In the genomic region with DNA sequence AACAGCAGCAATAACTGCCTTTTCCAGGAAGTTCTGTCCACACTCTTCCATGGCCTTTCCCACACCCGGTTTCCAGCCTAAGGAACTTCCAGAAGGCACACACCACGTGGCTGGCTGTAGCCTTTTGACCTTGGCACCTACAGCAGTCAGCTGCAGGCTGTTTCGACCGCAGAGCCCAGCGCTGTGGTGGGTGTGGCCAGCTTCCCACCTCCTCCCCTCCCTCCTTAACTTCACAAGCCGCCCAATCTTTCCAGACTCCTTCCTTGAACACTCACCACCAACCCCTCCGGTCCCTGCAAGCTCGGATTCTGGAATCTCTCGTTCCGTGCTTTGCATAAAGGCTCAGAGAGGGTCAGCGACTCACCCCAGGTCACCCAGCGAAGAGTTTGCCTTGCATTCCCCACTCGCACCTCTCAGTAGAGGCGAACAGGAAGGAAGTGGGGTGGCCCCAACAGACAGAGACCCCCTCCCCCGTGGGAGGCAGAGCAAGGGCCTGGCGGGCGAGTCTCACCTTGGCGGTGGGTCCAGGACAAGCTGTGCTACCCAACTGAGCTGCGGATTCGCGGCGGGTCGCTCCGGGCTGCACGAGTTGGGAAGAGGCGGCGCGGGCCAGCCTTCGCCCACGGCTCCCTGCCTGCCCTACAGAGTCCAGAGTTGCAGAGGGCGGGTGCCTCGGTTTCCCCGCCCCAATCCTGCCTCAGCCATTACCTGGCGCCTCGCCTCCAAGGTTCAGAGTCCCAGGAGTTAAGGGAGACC, we compare ENCODE assay signal across 9 mouse cellular contexts. TPM values are rescaled to one million over a fixed set of nuclear protein-coding genes. Genes with fewer than 3 reads are reported as not detected.
DNase-seq lines count a peak whose midpoint lies in the region; ATAC-seq lines count a peak whose summit lies in the region.
"Had no signal": no experiment of that assay in that cellular context is flagged by ENCODE, and none has a peak within 500 bp of the region (broad histone marks: within the 10 kb centered on the region; RNA-seq: fewer than 3 reads in every experiment).

No protein-coding gene starts in this region.

- H3K27ac ChIP-seq in hindbrain, embryonic 11.5 days (ENCODE audit: low read depth, low read length): no peak overlapping the region
- H3K27ac ChIP-seq in limb, embryonic 12.5 days: no peak overlapping the region
- no peak overlapping the region for H3K27ac ChIP-seq in midbrain, embryonic 12.5 days (replicated peaks)
- peak overlapping the region; percentile 79 for H3K27ac ChIP-seq in stomach, embryonic 16.5 days (ENCODE audit: low read length)
- H3K27ac ChIP-seq: macrophage had no signal

- whole genome bisulfite sequencing in hindbrain, embryonic 11.5 days: 1% methylated on average over 35 of the region's 35 CpGs
- 2% methylated on average over 35 of the region's 35 CpGs for WGBS in limb, embryonic 12.5 days
- WGBS in midbrain, embryonic 12.5 days: 3% methylated on average over 35 of the region's 35 CpGs
- 1% methylated on average over 34 of the region's 35 CpGs for WGBS in stomach, embryonic 16.5 days

- no peak for ATAC-seq in hindbrain, embryonic 11.5 days (ENCODE audit: low FRiP score)
- ATAC-seq in limb, embryonic 12.5 days (ENCODE audit: insufficient number of reproducible peaks, insufficient read depth, low FRiP score, low TSS enrichment, low read depth): 0 out of 2 replicates have a peak, but pooled peaks have one; percentile 40
- ATAC-seq in midbrain, embryonic 12.5 days (ENCODE audit: low FRiP score, low read depth): no peak
- peak; percentile 79 for ATAC-seq in stomach, embryonic 16.5 days (ENCODE audit: insufficient read depth, low FRiP score)

- peak overlapping the region; percentile 36; the same call in 1 of the 2 replicates for H3K9ac ChIP-seq in hindbrain, embryonic 11.5 days (ENCODE audit: low read depth, low read length)
- peak overlapping the region; percentile 55 for H3K9ac ChIP-seq in limb, embryonic 12.5 days (replicated peaks)
- peak overlapping the region; percentile 11; the same call in 1 of the 2 replicates for H3K9ac ChIP-seq in midbrain, embryonic 12.5 days (replicated peaks)
- peak overlapping the region; percentile 77 for H3K9ac ChIP-seq in stomach, embryonic 16.5 days (ENCODE audit: low read length)

- DNase-seq in gastrocnemius, postnatal 10 days: peak; percentile 28
- DNase-seq in gastrocnemius, adult 8-10 months (ENCODE audit: low spot score in 2 of 2): no peak
- peak; percentile 30 for DNase-seq in hindbrain, embryonic 11.5 days (ENCODE audit: low spot score)
- DNase-seq in layer of hippocampus, adult 8-10 months (ENCODE audit: low spot score in 2 of 2): no peak

- H3K36me3 ChIP-seq in erythroblast, embryonic 14.5 days (ENCODE audit: control insufficient read depth): peaks cover 87% of the 10 kb centered on the region
- no peaks in the 10 kb centered on the region for H3K36me3 ChIP-seq in hindbrain, embryonic 11.5 days (ENCODE audit: control insufficient read depth, insufficient read depth, low read length)
- H3K36me3 ChIP-seq in limb, embryonic 12.5 days: no peaks in the 10 kb centered on the region
- no peaks in the 10 kb centered on the region for H3K36me3 ChIP-seq in midbrain, embryonic 12.5 days
- no peaks in the 10 kb centered on the region for H3K36me3 ChIP-seq in stomach, embryonic 16.5 days (ENCODE audit: control insufficient read depth, insufficient read depth, low read length)

- no peaks in the 10 kb centered on the region; the same call in 1 of the 2 replicates for H3K27me3 ChIP-seq in erythroblast, embryonic 14.5 days (ENCODE audit: control insufficient read depth)
- H3K27me3 ChIP-seq in hindbrain, embryonic 11.5 days (ENCODE audit: control insufficient read depth, insufficient read depth, low read length): peaks cover 14% of the 10 kb centered on the region
- peaks cover 23% of the 10 kb centered on the region for H3K27me3 ChIP-seq in limb, embryonic 12.5 days
- peaks cover 58% of the 10 kb centered on the region for H3K27me3 ChIP-seq in midbrain, embryonic 12.5 days
- H3K27me3 ChIP-seq in stomach, embryonic 16.5 days (ENCODE audit: control insufficient read depth, insufficient read depth, low read length): no peaks in the 10 kb centered on the region; the same call in 1 of the 2 replicates

- H3K4me1 ChIP-seq in erythroblast, embryonic 14.5 days (ENCODE audit: control insufficient read depth): peaks cover 82% of the 10 kb centered on the region
- 0 out of 2 replicates have a peak, but pooled peaks cover 2% of the 10 kb centered on the region for H3K4me1 ChIP-seq in hindbrain, embryonic 11.5 days (replicated peaks; ENCODE audit: control insufficient read depth, insufficient read depth, low read length)
- peaks cover 12% of the 10 kb centered on the region for H3K4me1 ChIP-seq in limb, embryonic 12.5 days (replicated peaks)
- peaks cover 6% of the 10 kb centered on the region; the same call in 1 of the 2 replicates for H3K4me1 ChIP-seq in midbrain, embryonic 12.5 days
- H3K4me1 ChIP-seq in stomach, embryonic 16.5 days (ENCODE audit: control insufficient read depth, insufficient read depth, low read length): peaks cover 13% of the 10 kb centered on the region

- H3K9me3 ChIP-seq in erythroblast, embryonic 14.5 days (ENCODE audit: control insufficient read depth, low read length): peaks cover 8% of the 10 kb centered on the region
- no peaks in the 10 kb centered on the region for H3K9me3 ChIP-seq in hindbrain, embryonic 11.5 days (ENCODE audit: control insufficient read depth, low read length)
- no peaks in the 10 kb centered on the region for H3K9me3 ChIP-seq in limb, embryonic 12.5 days
- no peaks in the 10 kb centered on the region for H3K9me3 ChIP-seq in midbrain, embryonic 12.5 days
- no peaks in the 10 kb centered on the region for H3K9me3 ChIP-seq in stomach, embryonic 16.5 days (replicated peaks; ENCODE audit: control insufficient read depth, low read length)

- peak overlapping the region; percentile 30 for H3K4me2 ChIP-seq in hindbrain, embryonic 11.5 days (replicated peaks; ENCODE audit: low read depth, low read length)
- peak overlapping the region; percentile 64 for H3K4me2 ChIP-seq in limb, embryonic 12.5 days
- peak overlapping the region; percentile 37 for H3K4me2 ChIP-seq in midbrain, embryonic 12.5 days (replicated peaks)
- H3K4me2 ChIP-seq in stomach, embryonic 16.5 days (ENCODE audit: low read depth, low read length): peak overlapping the region; percentile 93

- H3K4me3 ChIP-seq in erythroblast, embryonic 14.5 days (replicated peaks): peak overlapping the region; percentile 83
- peak overlapping the region; percentile 21 for H3K4me3 ChIP-seq in hindbrain, embryonic 11.5 days (ENCODE audit: low read depth, low read length)
- peak overlapping the region; percentile 38 for H3K4me3 ChIP-seq in limb, embryonic 12.5 days (replicated peaks)
- peak overlapping the region; percentile 20 for H3K4me3 ChIP-seq in midbrain, embryonic 12.5 days
- peak overlapping the region; percentile 53 for H3K4me3 ChIP-seq in stomach, embryonic 16.5 days (replicated peaks; ENCODE audit: low read length)

RNA-seq across cellular contexts. Expression of gene Acp5, which starts 4.1 kb away (rescaled TPM):
- total RNA-seq in gastrocnemius, postnatal 10 days (2021): 100 to 1,000 TPM in 1 of 2 experiments, 1 to 10 TPM in 1; 1.4 to 124 TPM
- 1 to 10 TPM in 2 of 4 experiments, under 1 TPM in 2; 0.17 to 2.9 (median 1.4) TPM for total RNA-seq in gastrocnemius, adult 8-10 months (2022)
- 46.6 and 58.8 TPM in 2 replicates for polyA plus RNA-seq in erythroblast, embryonic 14.5 days (2012)
- polyA plus RNA-seq in hindbrain, embryonic 11.5 days (2014; fragmentation: Nextera tagmentation; extraction: Ambion mirVana): 17.1 and 18.7 TPM in 2 replicates
- 7.7 and 9.9 TPM in 2 replicates for polyA plus RNA-seq in limb, embryonic 12.5 days (2016; fragmentation: Nextera tagmentation; extraction: Ambion mirVana)
- 5.7 and 9.4 TPM in 2 replicates for polyA plus RNA-seq in midbrain, embryonic 12.5 days (2016; fragmentation: Nextera tagmentation; extraction: Ambion mirVana)
- 42.2 and 45.3 TPM in 2 replicates for polyA plus RNA-seq in stomach, embryonic 16.5 days (2015; fragmentation: Nextera tagmentation; extraction: Ambion mirVana)
- total RNA-seq in layer of hippocampus, adult 8-10 months (2022): under 1 TPM in 3 of 4 experiments, not detected in 1; 0.54 to 0.98 (median 0.65) TPM

RNA-seq across cellular contexts. Expression of gene Elof1, which starts 14.4 kb away (rescaled TPM):
- 10 to 100 TPM; 33.4 to 39.7 TPM for total RNA-seq in gastrocnemius, postnatal 10 days (2021)
- 10 to 100 TPM; 37.2 to 44.8 (median 43.2) TPM for total RNA-seq in gastrocnemius, adult 8-10 months (2022)
- polyA plus RNA-seq in erythroblast, embryonic 14.5 days (2012): 12.4 and 16.3 TPM in 2 replicates
- polyA plus RNA-seq in hindbrain, embryonic 11.5 days (2014; fragmentation: Nextera tagmentation; extraction: Ambion mirVana): 211 and 213 TPM in 2 replicates
- polyA plus RNA-seq in limb, embryonic 12.5 days (2016; fragmentation: Nextera tagmentation; extraction: Ambion mirVana): 192 and 199 TPM in 2 replicates
- 178 and 187 TPM in 2 replicates for polyA plus RNA-seq in midbrain, embryonic 12.5 days (2016; fragmentation: Nextera tagmentation; extraction: Ambion mirVana)
- 152 and 158 TPM in 2 replicates for polyA plus RNA-seq in stomach, embryonic 16.5 days (2015; fragmentation: Nextera tagmentation; extraction: Ambion mirVana)
- 10 to 100 TPM; 55.4 to 61.7 (median 59.4) TPM for total RNA-seq in layer of hippocampus, adult 8-10 months (2022)

RNA-seq across cellular contexts. Expression of gene Pigyl, which starts 25.2 kb away (rescaled TPM):
- 10 to 100 TPM; 34.4 to 34.7 TPM for total RNA-seq in gastrocnemius, postnatal 10 days (2021)
- 10 to 100 TPM; 30.6 to 39.5 (median 34.8) TPM for total RNA-seq in gastrocnemius, adult 8-10 months (2022)
- polyA plus RNA-seq in erythroblast, embryonic 14.5 days (2012): 4.1 and 5.2 TPM in 2 replicates
- polyA plus RNA-seq in hindbrain, embryonic 11.5 days (2014; fragmentation: Nextera tagmentation; extraction: Ambion mirVana): 60.5 and 64.1 TPM in 2 replicates
- polyA plus RNA-seq in limb, embryonic 12.5 days (2016; fragmentation: Nextera tagmentation; extraction: Ambion mirVana): 64.7 and 66.7 TPM in 2 replicates
- polyA plus RNA-seq in midbrain, embryonic 12.5 days (2016; fragmentation: Nextera tagmentation; extraction: Ambion mirVana): 62.0 and 66.8 TPM in 2 replicates
- polyA plus RNA-seq in stomach, embryonic 16.5 days (2015; fragmentation: Nextera tagmentation; extraction: Ambion mirVana): 90.4 and 93.4 TPM in 2 replicates
- total RNA-seq in layer of hippocampus, adult 8-10 months (2022): 10 to 100 TPM; 37.1 to 47.5 (median 41.4) TPM

RNA-seq across cellular contexts. Expression of gene Cnn1, which starts 32.4 kb away (rescaled TPM):
- total RNA-seq in gastrocnemius, postnatal 10 days (2021): 1 to 10 TPM; 4.4 to 5.5 TPM
- 1 to 10 TPM; 1.7 to 4.9 (median 2.1) TPM for total RNA-seq in gastrocnemius, adult 8-10 months (2022)
- not detected in 2 replicates for polyA plus RNA-seq in erythroblast, embryonic 14.5 days (2012)
- polyA plus RNA-seq in hindbrain, embryonic 11.5 days (2014; fragmentation: Nextera tagmentation; extraction: Ambion mirVana): 1.8 and 2.1 TPM in 2 replicates
- polyA plus RNA-seq in limb, embryonic 12.5 days (2016; fragmentation: Nextera tagmentation; extraction: Ambion mirVana): 1.4 and 1.5 TPM in 2 replicates
- 6.7 TPM in 2 replicates for polyA plus RNA-seq in midbrain, embryonic 12.5 days (2016; fragmentation: Nextera tagmentation; extraction: Ambion mirVana)
- polyA plus RNA-seq in stomach, embryonic 16.5 days (2015; fragmentation: Nextera tagmentation; extraction: Ambion mirVana): 505 and 582 TPM in 2 replicates
- total RNA-seq in layer of hippocampus, adult 8-10 months (2022): 1 to 10 TPM in 3 of 4 experiments, under 1 TPM in 1; 0.63 to 3.0 (median 1.0) TPM
- polyA plus RNA-seq: macrophage had no signal

RNA-seq across cellular contexts. Expression of gene Ecsit, which starts 46.2 kb away (rescaled TPM):
- total RNA-seq in gastrocnemius, postnatal 10 days (2021): 10 to 100 TPM; 51.8 to 58.5 TPM
- 100 to 1,000 TPM in 1 of 4 experiments, 10 to 100 TPM in 3; 79.8 to 101 (median 93.0) TPM for total RNA-seq in gastrocnemius, adult 8-10 months (2022)
- 2.7 and 3.0 TPM in 2 replicates for polyA plus RNA-seq in erythroblast, embryonic 14.5 days (2012)
- polyA plus RNA-seq in hindbrain, embryonic 11.5 days (2014; fragmentation: Nextera tagmentation; extraction: Ambion mirVana): 32.4 and 38.4 TPM in 2 replicates
- polyA plus RNA-seq in limb, embryonic 12.5 days (2016; fragmentation: Nextera tagmentation; extraction: Ambion mirVana): 31.5 and 32.2 TPM in 2 replicates
- 35.6 and 40.7 TPM in 2 replicates for polyA plus RNA-seq in midbrain, embryonic 12.5 days (2016; fragmentation: Nextera tagmentation; extraction: Ambion mirVana)
- 43.5 and 43.9 TPM in 2 replicates for polyA plus RNA-seq in stomach, embryonic 16.5 days (2015; fragmentation: Nextera tagmentation; extraction: Ambion mirVana)
- total RNA-seq in layer of hippocampus, adult 8-10 months (2022): 10 to 100 TPM; 43.7 to 51.6 (median 45.7) TPM

Comparison
In these comparisons a context has a peak if more than half of its experiments do, and no peak if none do; other contexts are left out.
1. DNase-seq: peak in gastrocnemius, postnatal 10 days (single experiment) and hindbrain, embryonic 11.5 days (single experiment); none in gastrocnemius, adult 8-10 months (0 of 2) and layer of hippocampus, adult 8-10 months (0 of 2).
2. H3K4me3 ChIP-seq: peak in every context shown above with its lines; median percentile 83 in erythroblast, embryonic 14.5 days; 53 in stomach, embryonic 16.5 days; 38 in limb, embryonic 12.5 days; 21 in hindbrain, embryonic 11.5 days; 20 in midbrain, embryonic 12.5 days.
3. ATAC-seq: peak in limb, embryonic 12.5 days (single experiment) and stomach, embryonic 16.5 days (single experiment); none in hindbrain, embryonic 11.5 days (single experiment) and midbrain, embryonic 12.5 days (single experiment).
4. H3K4me2 ChIP-seq: peak in every context shown above with its lines; median percentile 93 in stomach, embryonic 16.5 days; 64 in limb, embryonic 12.5 days; 37 in midbrain, embryonic 12.5 days; 30 in hindbrain, embryonic 11.5 days.
5. H3K9ac ChIP-seq: peak in every context shown above with its lines; median percentile 77 in stomach, embryonic 16.5 days; 55 in limb, embryonic 12.5 days; 36 in hindbrain, embryonic 11.5 days; 11 in midbrain, embryonic 12.5 days.